Mouse (Mus musculus) liver, embryonic 14.5 days (tissue): ENCODE results near the gene Spag9. TPM values are rescaled to one million over a fixed set of nuclear protein-coding genes. Genes with fewer than 3 reads are reported as not detected.

Source experiments
- ATAC-seq: fragments of 200-750 bp; cut with Nextera tagmentation; 2 replicates; pipeline ENCODE4 v1.8.0; 2017; ENCODE audit warnings: moderate number of reproducible peaks, mild to moderate bottlenecking, moderate library complexity; ENCODE audit not compliant: insufficient read depth
- DNase-seq, 3 experiments: peaks; one replicate each; pipeline ENCODE4 v3.0.0-alpha.2; 2012 to 2013; ENCODE audit warnings: low read depth in 3 of 3, low spot score in 3 of 3
- H3K27ac ChIP-seq: fragments of 300-500 bp; sonication (generic); 2 replicates; pipeline ENCODE4 v1.5.1; 2014; ENCODE audit warnings: moderate library complexity, mild to moderate bottlenecking, control low read depth, inconsistent platforms
- H3K27me3 ChIP-seq: fragments of 300-500 bp; sonication (generic); 2 replicates; pipeline ENCODE4 v1.6.1; 2014; ENCODE audit warnings: mild to moderate bottlenecking, low read length, moderate library complexity; ENCODE audit not compliant: control insufficient read depth, insufficient read depth
- H3K36me3 ChIP-seq: fragments of 300-500 bp; sonication (generic); replicated peaks from 2 replicates; pipeline ENCODE4 v1.6.1; 2014; ENCODE audit warnings: low read depth; ENCODE audit not compliant: control insufficient read depth, insufficient read depth
- H3K4me1 ChIP-seq, 2 experiments: fragments of 200-500 bp in 1 of 2; fragments of 300-500 bp in 1 of 2; sonication (generic) in 1 of 2; replicated peaks; 2 replicates each; pipeline ENCODE4 v1.6.1; 2012 to 2014; ENCODE audit warnings: antibody characterized with exemption in 1 of 2, inconsistent platforms in 1 of 2, low read length in 1 of 2; ENCODE audit not compliant: control insufficient read depth in 2 of 2, insufficient read depth in 2 of 2
- H3K4me2 ChIP-seq: fragments of 300-500 bp; sonication (generic); 2 replicates; pipeline ENCODE4 v1.6.1; 2014; ENCODE audit warnings: low read depth, mild to moderate bottlenecking, control low read depth, moderate library complexity
- H3K4me3 ChIP-seq, 2 experiments: fragments of 200-500 bp in 1 of 2; fragments of 300-500 bp in 1 of 2; sonication (generic) in 1 of 2; 2 replicates each; pipeline ENCODE4 v1.5.1; 2012 to 2014; ENCODE audit warnings: low read depth in 2 of 2, low read length in 2 of 2, mild to moderate bottlenecking in 2 of 2, control low read depth in 1 of 2, inconsistent platforms in 1 of 2, moderate library complexity in 1 of 2; ENCODE audit not compliant: insufficient read depth in 1 of 2
- H3K9ac ChIP-seq: fragments of 300-500 bp; sonication (generic); replicated peaks from 2 replicates; pipeline ENCODE4 v1.6.1; 2014; ENCODE audit warnings: mild to moderate bottlenecking, control low read depth, moderate library complexity
- H3K9me3 ChIP-seq: fragments of 300-500 bp; sonication (generic); 2 replicates; pipeline ENCODE4 v1.6.1; 2016; ENCODE audit warnings: low read length, mixed read lengths; ENCODE audit not compliant: control insufficient read depth
- CTCF ChIP-seq: IDR thresholded peaks from 2 replicates; pipeline ENCODE4 v1.5.1; 2016; ENCODE audit warnings: antibody characterized with exemption, low read depth, control low read depth
- EP300 ChIP-seq: IDR thresholded peaks from 2 replicates; pipeline ENCODE4 v1.6.1; 2016; ENCODE audit warnings: antibody characterized with exemption, low read depth
- WGBS: fragments of 180-500 bp; shearing (Covaris S2); extraction: QIAGEN DNeasy Blood & Tissue Kit; methylation state at CpG from one replicate; pipeline ENCODE4 v1.1.7; 2014; ENCODE audit not compliant: insufficient replicate concordance; 5-methylcytosine and 5-hydroxymethylcytosine counted together
- polyA plus RNA-seq, 2 experiments: library from polyadenylated mRNA; depleted of rRNA in 1 of 2; stranded (reverse) in 1 of 2; unstranded in 1 of 2; fragments of >200 nt; fragmentation: Nextera tagmentation in 1 of 2; extraction: Ambion mirVana in 1 of 2; gene quantifications; 2 replicates each; pipeline versions ENCODE4 v1.2.1 to v1.2.3; 2012 to 2014

The Spag9 gene
- polyA plus RNA-seq, 2 experiments, result 6.9 to 10.8 TPM

GRCm38 (mm10) chr11:94118612-94119011 lies 122.7 kb downstream of the Spag9 start:
- no peak overlapping the region for H3K4me3 ChIP-seq
- TF ChIP-seq CTCF, result no peak
- TF ChIP-seq EP300, result no peak
- H3K9ac ChIP-seq, result no peak overlapping the region
- no peaks in the 10 kb centered on the region for H3K27me3 ChIP-seq
- H3K4me2 ChIP-seq, result no peak overlapping the region
- ATAC-seq (no peak), DNase-seq (no peak)
- H3K27ac ChIP-seq, result no peak overlapping the region
- no peaks in the 10 kb centered on the region; the same call in 1 of the 2 replicates for H3K9me3 ChIP-seq
- peaks cover 3 to 5% of the 10 kb centered on the region in 2 experiments for H3K4me1 ChIP-seq
- peaks cover 5% of the 10 kb centered on the region for H3K36me3 ChIP-seq

GRCm38 (mm10) chr11:94120690-94121089 lies 124.8 kb downstream of the Spag9 start:
- H3K27ac ChIP-seq, result no peak overlapping the region
- no peak overlapping the region for H3K9ac ChIP-seq
- H3K27me3 ChIP-seq, result no peaks in the 10 kb centered on the region
- no peak overlapping the region for H3K4me3 ChIP-seq
- WGBS, result 70% methylated on average over 3 of the region's 3 CpGs
- H3K9me3 ChIP-seq, result no peaks in the 10 kb centered on the region; the same call in 1 of the 2 replicates
- no peak overlapping the region for H3K4me2 ChIP-seq
- DNase-seq (no peak), ATAC-seq (no peak)
- H3K4me1 ChIP-seq, result no peaks in the 10 kb centered on the region
- H3K36me3 ChIP-seq, result peaks cover 3% of the 10 kb centered on the region
- TF ChIP-seq EP300, result no peak
- TF ChIP-seq CTCF, result no peak

GRCm38 (mm10) chr11:94121501-94121900 lies 125.6 kb downstream of the Spag9 start:
- Histone ChIP-seq H3K36me3 (no peaks in the 10 kb centered on the region; the same call in none of the 2 replicates), H3K4me1 (no peaks in the 10 kb centered on the region), H3K27ac (no peak overlapping the region), H3K4me2 (no peak overlapping the region), H3K9me3 (no peaks in the 10 kb centered on the region; the same call in 1 of the 2 replicates), H3K27me3 (no peaks in the 10 kb centered on the region), H3K9ac (no peak overlapping the region), H3K4me3 (no peak overlapping the region)
- WGBS, result 78% methylated on average over 10 of the region's 10 CpGs
- DNase-seq (no peak), ATAC-seq (no peak)
- TF ChIP-seq CTCF, result no peak
- TF ChIP-seq EP300, result no peak

DNA sequence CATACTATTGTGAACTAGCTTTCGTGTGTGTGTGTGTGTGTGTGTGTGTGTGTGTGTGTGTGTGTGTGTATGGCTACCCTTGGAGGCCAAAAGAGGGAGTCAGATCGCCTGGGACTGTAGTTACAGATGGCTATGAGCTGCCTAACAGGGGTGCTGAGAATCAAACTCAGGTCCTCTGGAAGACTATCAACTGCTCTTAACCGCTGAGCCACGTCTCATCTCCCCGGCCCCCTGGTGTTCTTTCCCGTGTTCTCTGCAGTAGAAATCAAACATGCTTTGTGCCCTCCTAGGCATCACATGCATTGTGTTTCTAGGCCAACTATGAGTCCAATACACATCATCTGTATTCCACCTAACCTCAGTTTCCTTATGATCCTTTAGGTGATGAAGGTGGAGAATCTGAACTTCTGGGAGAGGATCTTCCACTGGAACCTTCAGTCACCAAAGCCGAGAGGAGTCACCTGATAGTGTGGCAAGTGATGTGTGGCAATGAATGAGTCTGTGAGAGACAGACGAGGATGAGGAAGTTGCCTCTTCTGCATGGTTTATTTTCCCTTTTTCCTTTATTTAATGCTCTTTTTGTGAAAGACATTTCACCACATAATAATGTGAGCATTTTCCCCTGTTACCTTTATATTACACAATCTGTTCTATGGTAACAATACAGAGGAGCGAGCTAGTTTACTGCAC lies 126.6 kb downstream of the Spag9 start:
- Histone ChIP-seq H3K4me1 (no peaks in the 10 kb centered on the region), H3K4me3 (no peak overlapping the region), H3K9me3 (no peaks in the 10 kb centered on the region), H3K36me3 (no peaks in the 10 kb centered on the region; the same call in none of the 2 replicates), H3K4me2 (no peak overlapping the region), H3K27me3 (no peaks in the 10 kb centered on the region), H3K27ac (no peak overlapping the region), H3K9ac (no peak overlapping the region)
- DNase-seq (no peak), ATAC-seq (no peak)
- TF ChIP-seq EP300, result no peak
- 77% methylated on average over 9 of the region's 9 CpGs for WGBS

DNA sequence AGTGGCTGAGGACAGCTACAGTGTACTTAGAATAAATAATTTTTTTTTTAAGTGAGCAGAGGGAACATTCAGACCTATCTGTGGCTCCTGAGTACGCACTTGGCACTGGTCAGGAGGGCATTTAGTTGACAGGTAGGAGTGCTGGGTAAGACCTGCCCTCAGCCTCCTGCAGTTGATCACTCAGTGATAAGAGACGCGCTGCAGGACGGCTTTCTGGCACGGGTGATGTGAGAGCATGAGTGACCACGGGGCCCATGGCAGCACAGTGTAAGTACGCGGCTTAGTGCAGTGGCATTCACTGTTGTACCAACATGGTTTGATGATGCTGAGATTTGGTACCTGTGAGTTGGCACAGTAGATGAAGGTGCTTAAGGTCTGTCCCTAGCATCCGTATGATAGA lies 130.8 kb downstream of the Spag9 start:
- no peak overlapping the region for H3K9ac ChIP-seq
- no peak overlapping the region for H3K27ac ChIP-seq
- no peaks in the 10 kb centered on the region for H3K9me3 ChIP-seq
- no peaks in the 10 kb centered on the region for H3K4me1 ChIP-seq
- H3K27me3 ChIP-seq, result no peaks in the 10 kb centered on the region
- H3K36me3 ChIP-seq, result no peaks in the 10 kb centered on the region; the same call in none of the 2 replicates
- H3K4me2 ChIP-seq, result no peak overlapping the region
- DNase-seq, result no peak
- 82% methylated on average over 9 of the region's 9 CpGs for WGBS
- H3K4me3 ChIP-seq, result no peak overlapping the region
- ATAC-seq, result no peak
- TF ChIP-seq CTCF (no peak), EP300 (no peak)
